ENCODE assay signal across 9 mouse cellular contexts in genomic region chr4:152213760-152214480, GRCm38 (mm10). TPM values are rescaled to one million over a fixed set of nuclear protein-coding genes. Genes with fewer than 3 reads are reported as not detected.
A peak's percentile ranks its signal among the peaks of the same experiment; 100 is the strongest.
DNase-seq lines count a peak whose midpoint lies in the region; ATAC-seq and TF ChIP-seq lines count a peak whose summit lies in the region.
"Had no signal": no experiment of that assay in that cellular context is flagged by ENCODE, and none has a peak within 500 bp of the region (broad histone marks: within the 10 kb centered on the region; RNA-seq: fewer than 3 reads in every experiment).

No protein-coding gene starts in this region.

- WGBS in forebrain, embryonic 15.5 days = 36% methylated on average over 6 of the region's 6 CpGs
- 34% methylated on average over 6 of the region's 6 CpGs for WGBS in lung, embryonic 14.5 days
- 34% methylated on average over 6 of the region's 6 CpGs for whole genome bisulfite sequencing in olfactory bulb, adult 2 months

- no peak for TF ChIP-seq POLR2A in olfactory bulb, adult 2 months (IDR thresholded peaks at IDR 0.05; ENCODE audit: insufficient read depth, low read depth, low read length)

- no peak overlapping the region for H3K4me3 ChIP-seq in G1E (ENCODE audit: low read depth, low read length)
- no peak overlapping the region for H3K4me3 ChIP-seq in forebrain, embryonic 15.5 days
- H3K4me3 ChIP-seq in lung, embryonic 14.5 days (ENCODE audit: low read depth, low read length) = no peak overlapping the region
- H3K4me3 ChIP-seq in olfactory bulb, adult 2 months (ENCODE audit: insufficient read depth, low read depth, low read length) = no peak overlapping the region

- no peaks in the 10 kb centered on the region for H3K9me3 ChIP-seq in G1E (replicated peaks)
- no peaks in the 10 kb centered on the region for H3K9me3 ChIP-seq in forebrain, embryonic 15.5 days
- no peaks in the 10 kb centered on the region for H3K9me3 ChIP-seq in lung, embryonic 14.5 days (ENCODE audit: low read depth, low read length)

- H3K9ac ChIP-seq in forebrain, embryonic 15.5 days (replicated peaks) = 0 out of 2 replicates have a peak overlapping the region, but pooled peaks have one; percentile 18
- H3K9ac ChIP-seq in lung, embryonic 14.5 days = no peak overlapping the region

- H3K4me2 ChIP-seq in forebrain, embryonic 15.5 days (replicated peaks) = no peak overlapping the region
- no peak overlapping the region for H3K4me2 ChIP-seq in lung, embryonic 14.5 days

- H3K4me1 ChIP-seq in G1E (ENCODE audit: insufficient read depth, low read depth, low read length) = peaks cover 19% of the 10 kb centered on the region
- peaks cover 3% of the 10 kb centered on the region for H3K4me1 ChIP-seq in forebrain, embryonic 15.5 days
- H3K4me1 ChIP-seq in lung, embryonic 14.5 days (ENCODE audit: insufficient read depth) = peaks cover 7% of the 10 kb centered on the region
- H3K4me1 ChIP-seq in olfactory bulb, adult 2 months (ENCODE audit: control insufficient read depth, insufficient read depth, low read length) = peaks cover 36% of the 10 kb centered on the region

- TF ChIP-seq CTCF in G1E (IDR thresholded peaks at IDR 0.05; ENCODE audit: low read depth, low read length) = peak; percentile 98
- TF ChIP-seq CTCF in lung, embryonic 14.5 days (IDR thresholded peaks at IDR 0.05; ENCODE audit: low read depth) = peak; percentile 99
- 0 out of 2 replicates have a peak, but pooled peaks have one; percentile 31 for TF ChIP-seq CTCF in olfactory bulb, adult 2 months (IDR thresholded peaks at IDR 0.05; ENCODE audit: insufficient read depth, low read depth, low read length)

- H3K36me3 ChIP-seq in G1E (replicated peaks) = peaks cover 69% of the 10 kb centered on the region
- H3K36me3 ChIP-seq in forebrain, embryonic 15.5 days = no peaks in the 10 kb centered on the region
- peaks cover 2% of the 10 kb centered on the region; the same call in 1 of the 2 replicates for H3K36me3 ChIP-seq in lung, embryonic 14.5 days (ENCODE audit: insufficient read depth)

- no peaks in the 10 kb centered on the region for H3K27me3 ChIP-seq in G1E (ENCODE audit: insufficient read depth, low read length)
- H3K27me3 ChIP-seq in forebrain, embryonic 15.5 days = no peaks in the 10 kb centered on the region
- no peaks in the 10 kb centered on the region for H3K27me3 ChIP-seq in lung, embryonic 14.5 days (ENCODE audit: insufficient read depth, low read length)

- peak; percentile 71 for ATAC-seq in G1E (ENCODE audit: extremely low read depth, insufficient number of reproducible peaks, low FRiP score, poor library complexity, severe bottlenecking)
- peak; percentile 83 for ATAC-seq in forebrain, embryonic 15.5 days (replicated peaks)
- peak; percentile 40; the same call in 1 of the 2 replicates for ATAC-seq in lung, embryonic 14.5 days (ENCODE audit: insufficient read depth)

- no peak overlapping the region for H3K27ac ChIP-seq in forebrain, embryonic 15.5 days (replicated peaks)
- no peak overlapping the region for H3K27ac ChIP-seq in lung, embryonic 14.5 days (ENCODE audit: low read depth)
- H3K27ac ChIP-seq in olfactory bulb, adult 2 months (ENCODE audit: insufficient read depth, low read depth, low read length) = no peak overlapping the region; the same call in 1 of the 2 replicates

- DNase-seq in G1E (ENCODE audit: low spot score) = peak; percentile 63
- DNase-seq in cerebellum, adult 11 months = peak; percentile 91
- DNase-seq in heart, postnatal 4 days = peak; percentile 98
- peak; percentile 85 to 96 for DNase-seq in layer of hippocampus, adult 18-20 months (ENCODE audit: low spot score in 2 of 2)
- peak; percentile 97 for DNase-seq in lung, embryonic 14.5 days
- peak; percentile 70 for DNase-seq in testis, postnatal 14 days (ENCODE audit: low spot score)

RNA-seq across cellular contexts. Expression of gene Acot7, which starts 36.0 kb away (rescaled TPM):
- total RNA-seq in G1E (2014; fragmentation: Nextera tagmentation) (17.1 and 22.1 TPM in 2 replicates), G1E (2017) (17.6 and 18.6 TPM in 2 replicates)
- polyA plus RNA-seq in G1E (2012) = 46.2 and 51.1 TPM in 2 replicates
- 210 and 219 TPM in 2 replicates for polyA plus RNA-seq in forebrain, embryonic 15.5 days (2015; fragmentation: Nextera tagmentation; extraction: Ambion mirVana)
- total RNA-seq in heart, postnatal 4 days (2021) = 10 to 100 TPM; 54.3 to 58.4 TPM
- 100 to 1,000 TPM; 329 to 352 TPM for total RNA-seq in layer of hippocampus, adult 18-20 months (2021)
- polyA plus RNA-seq in lung, embryonic 14.5 days (2014; fragmentation: Nextera tagmentation; extraction: Ambion mirVana) = 50.3 and 55.8 TPM in 2 replicates
- not detected in 2 replicates for polyA plus RNA-seq in olfactory bulb, adult 2 months (2012; ENCODE audit: insufficient read depth, insufficient read length, low replicate concordance, missing spikeins)

RNA-seq across cellular contexts. Expression of gene Hes2, which starts 55.3 kb away (rescaled TPM):
- total RNA-seq in G1E (2014; fragmentation: Nextera tagmentation) (not detected in 2 replicates), G1E (2017) (0.33 and 0.46 TPM in 2 replicates)
- 0.04 and 0.18 TPM in 2 replicates for polyA plus RNA-seq in G1E (2012)
- polyA plus RNA-seq in forebrain, embryonic 15.5 days (2015; fragmentation: Nextera tagmentation; extraction: Ambion mirVana) = not detected in 2 replicates
- total RNA-seq in heart, postnatal 4 days (2021) = not detected
- total RNA-seq in layer of hippocampus, adult 18-20 months (2021) = not detected
- 0.18 TPM in 1 of 2 replicates, not detected in the other for polyA plus RNA-seq in lung, embryonic 14.5 days (2014; fragmentation: Nextera tagmentation; extraction: Ambion mirVana)
- not detected in 2 replicates for polyA plus RNA-seq in olfactory bulb, adult 2 months (2012; ENCODE audit: insufficient read depth, insufficient read length, low replicate concordance, missing spikeins)
- polyA plus RNA-seq: liver, embryonic 16.5 days had no signal

Comparison
In these comparisons a context has a peak if more than half of its experiments do, and no peak if none do; other contexts are left out.
1. CTCF ChIP-seq: peak in every context shown above with its lines; median percentile 99 in lung, embryonic 14.5 days; 98 in G1E; 31 in olfactory bulb, adult 2 months.
2. RNA of gene Acot7, which starts 36.0 kb away (polyA plus RNA-seq): 210 to 219 TPM in forebrain, embryonic 15.5 days, 50.3 to 55.8 TPM in lung, embryonic 14.5 days and 46.2 to 51.1 TPM in G1E; not detected in olfactory bulb, adult 2 months; every median in the first group is over 10 times any median in the second.
3. Peak in every context shown above with its lines, with median percentiles within 50 percentile points of each other: ATAC-seq and DNase-seq.